Mouse (Mus musculus) cerebellum, postnatal 25 days (tissue): Measurements from ENCODE around the gene Nkx2-3.

Source experiments
- DNase-seq, 2 experiments: peaks; one replicate each; pipeline ENCODE4 v3.0.0; 2021; ENCODE audit warnings: mixed read lengths in 2 of 2

Gene Nkx2-3

DNA sequence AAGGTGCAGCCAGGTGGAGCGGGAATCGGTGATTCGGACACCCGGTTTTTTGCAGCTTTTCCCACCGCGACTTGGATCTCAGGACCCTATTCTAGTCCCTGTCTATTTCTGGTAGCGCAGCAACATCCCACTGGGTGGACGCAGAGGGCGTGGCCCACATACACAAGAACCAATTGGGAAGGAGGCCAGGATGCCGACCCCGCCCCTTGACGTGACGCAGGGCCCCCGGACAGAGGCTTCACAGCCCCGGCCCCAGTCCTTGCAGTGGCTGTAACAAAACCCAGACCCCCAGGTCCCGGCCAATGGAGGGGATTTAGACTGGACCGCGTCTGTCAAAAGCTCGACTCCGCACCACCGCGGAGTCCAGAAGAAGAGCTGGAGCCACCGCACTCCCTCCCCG, at the start of gene Nkx2-3:
Nkx2-3 (plus strand) TSS at position 275 of the 400 bp plus-strand sequence.
- DNase-seq, result peak in 1 of 2 experiments; percentile 18

DNA sequence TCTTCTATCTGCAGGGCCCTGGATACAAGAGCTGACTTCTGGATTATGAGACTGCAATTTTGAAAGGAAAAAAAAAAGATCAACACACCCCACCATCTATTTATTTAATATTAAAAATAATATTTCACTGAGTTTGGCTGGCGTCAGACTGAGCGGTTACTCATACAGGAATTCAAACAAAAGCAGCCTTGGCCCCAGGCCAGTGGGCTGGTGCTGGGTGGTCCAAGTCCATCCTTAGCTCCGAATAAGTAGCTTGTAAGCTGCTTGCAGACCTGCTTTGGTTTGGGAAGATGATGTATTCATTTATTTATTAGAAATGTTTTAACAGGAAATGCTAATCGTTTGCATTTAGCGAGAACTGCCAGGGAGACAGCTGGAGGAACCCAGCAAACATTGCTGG, 49.0 kb upstream of the Nkx2-3 start:
- DNase-seq, result no peak

DNA sequence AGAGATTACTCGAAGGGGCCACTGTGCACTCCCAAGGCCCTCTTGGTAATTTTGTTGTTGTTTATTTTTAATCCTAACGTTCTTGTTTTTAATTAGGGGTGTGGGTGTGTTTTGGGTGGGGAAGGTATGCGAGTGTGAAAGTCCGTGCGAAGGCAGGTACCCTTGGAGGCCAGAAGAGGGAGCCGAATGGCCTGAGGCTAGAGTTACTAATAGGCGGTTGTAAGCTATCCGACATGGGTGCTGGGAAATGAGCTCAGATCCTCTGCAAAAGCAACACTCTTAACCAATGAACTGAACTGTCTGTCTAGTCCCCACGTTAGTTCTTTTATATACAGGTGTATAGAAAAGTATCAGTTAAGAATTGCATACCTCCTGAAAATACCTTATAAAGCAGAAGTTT, 43.8 kb upstream of the Nkx2-3 start:
- DNase-seq, result no peak

DNA sequence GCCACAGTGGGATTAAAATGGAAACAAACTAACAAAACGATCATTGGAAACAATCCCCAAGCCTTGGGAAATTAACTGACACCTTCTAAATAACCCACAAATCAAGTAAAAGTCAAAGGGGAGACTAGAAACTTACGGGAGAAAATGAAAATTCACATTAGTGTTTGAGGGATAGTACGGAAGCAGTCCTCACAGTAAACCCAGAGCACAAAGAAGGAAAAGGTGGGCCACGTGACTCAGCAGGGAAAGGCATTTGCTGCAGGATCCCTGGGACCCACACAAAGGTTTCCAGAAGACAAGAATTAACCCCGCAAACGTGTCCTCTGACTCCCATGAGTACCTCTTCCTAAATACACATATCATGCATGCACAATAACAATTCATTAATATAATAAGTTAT, 43.0 kb upstream of the Nkx2-3 start:
- no peak for DNase-seq

DNA sequence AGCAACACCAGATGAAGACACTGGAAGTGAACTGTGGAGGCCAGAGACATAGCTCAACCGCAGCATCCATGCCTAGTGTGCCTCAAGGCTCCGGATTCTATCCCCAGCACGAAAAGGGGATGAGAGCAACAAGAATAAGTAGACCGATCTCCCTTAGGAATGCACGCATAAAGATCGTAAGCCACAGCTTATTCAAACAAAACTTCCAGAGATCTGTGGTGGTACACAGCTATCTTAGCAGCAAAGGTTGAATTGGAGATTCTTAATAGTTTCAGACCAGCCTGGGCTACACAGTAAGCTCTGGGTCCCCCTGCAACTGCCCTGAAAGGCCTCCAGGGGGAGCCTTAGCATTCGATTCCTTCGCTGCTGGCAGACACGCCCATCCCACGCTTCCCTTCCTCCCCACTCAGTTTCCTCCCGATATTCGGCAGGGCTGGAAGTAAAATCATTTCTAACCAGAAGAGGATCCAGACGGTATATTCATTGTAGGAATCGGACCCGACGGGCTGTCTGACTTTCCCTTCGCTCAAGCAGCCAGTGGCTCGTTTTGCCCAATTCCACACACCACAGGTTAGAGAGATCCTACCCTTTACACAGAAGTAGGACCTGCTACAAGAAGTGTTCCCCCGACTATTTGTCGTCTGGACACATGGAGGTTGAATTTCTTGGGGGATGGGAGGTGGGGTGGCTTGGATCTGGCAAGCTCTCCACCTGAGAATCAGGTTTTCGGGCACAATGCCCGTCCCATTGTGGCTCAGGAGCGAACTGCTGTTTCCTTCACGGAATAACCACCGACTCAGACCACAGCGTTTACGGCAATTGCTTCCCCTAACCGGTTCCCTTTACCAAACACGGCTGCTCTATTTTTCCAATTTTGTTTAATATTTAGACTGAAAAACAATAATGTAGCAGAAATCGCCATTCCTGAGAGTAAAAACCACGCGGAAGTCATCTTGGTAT, 41.0 kb upstream of the Nkx2-3 start:
- DNase-seq, result peak; percentile 67 to 81

DNA sequence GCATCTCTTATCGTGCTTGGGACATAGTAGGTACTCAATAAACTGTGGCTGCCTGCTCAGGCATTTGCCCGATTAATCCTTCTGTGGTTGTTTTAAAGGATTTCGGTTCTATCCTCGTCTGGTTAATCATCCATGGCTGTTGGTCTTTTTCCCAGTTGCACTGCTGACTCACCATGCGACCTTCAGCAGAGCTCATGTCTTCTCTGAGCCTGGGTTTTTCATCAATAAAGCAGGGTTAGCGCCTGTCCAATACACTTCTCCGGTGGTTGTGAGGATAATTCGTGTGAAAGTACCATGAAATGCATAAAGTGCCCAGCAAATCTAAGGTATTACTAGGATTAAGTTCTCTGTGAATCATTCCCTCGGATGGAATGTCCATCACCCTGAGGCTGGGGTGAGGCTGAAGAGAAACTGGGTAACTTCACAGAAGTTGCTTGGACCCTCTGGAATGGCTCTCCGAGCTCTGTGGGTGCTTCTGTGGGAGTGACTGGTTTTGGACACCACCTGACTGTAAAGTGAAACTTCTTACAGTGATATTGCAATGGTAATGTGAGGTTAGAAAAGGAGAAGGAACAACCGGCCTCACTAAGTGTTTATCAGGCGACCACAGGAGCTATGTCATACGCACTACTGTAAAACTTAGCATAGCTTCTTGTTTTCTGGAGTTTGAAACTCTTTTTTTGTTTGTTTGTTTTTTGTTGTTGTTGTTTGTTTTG, 32.9 kb upstream of the Nkx2-3 start:
- no peak for DNase-seq

DNA sequence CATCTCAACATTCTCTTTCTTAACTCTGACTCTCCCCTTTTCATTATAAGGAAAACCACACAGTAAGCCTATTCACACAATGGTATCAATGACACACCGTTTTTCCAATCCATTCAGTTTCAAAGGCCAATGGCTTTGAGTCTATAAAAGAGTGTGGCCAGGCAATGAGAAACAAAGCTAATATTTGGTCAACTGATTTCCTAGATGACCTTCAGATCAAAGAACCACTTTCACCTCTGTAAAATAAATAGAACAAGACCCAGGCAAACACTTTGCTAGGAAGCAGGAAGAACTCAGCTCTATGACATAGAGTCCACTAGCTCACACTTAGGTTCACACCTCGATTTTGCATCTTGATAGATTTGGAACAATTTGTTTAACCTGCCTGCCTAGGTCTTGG, 30.9 kb upstream of the Nkx2-3 start:
- no peak for DNase-seq

DNA sequence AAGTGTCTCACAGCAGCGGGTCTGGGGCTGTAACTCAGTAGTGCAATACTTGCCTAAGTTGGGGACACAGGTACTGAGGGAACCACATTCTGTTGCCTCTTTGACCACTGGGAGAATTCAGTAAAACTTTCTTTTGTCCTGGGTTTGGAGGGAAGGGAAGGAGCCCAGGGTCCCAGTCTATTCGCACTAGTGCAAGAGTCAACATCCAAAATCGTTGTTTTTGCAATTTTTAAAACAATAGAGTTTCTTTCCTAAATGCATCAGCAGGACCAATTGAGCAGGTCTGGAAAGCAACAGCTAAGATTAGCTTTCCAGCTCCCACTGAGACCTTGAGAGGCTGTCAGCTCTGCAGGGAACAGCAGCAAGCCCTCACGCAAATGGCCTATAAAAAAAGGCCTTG, 28.9 kb upstream of the Nkx2-3 start:
- no peak for DNase-seq

DNA sequence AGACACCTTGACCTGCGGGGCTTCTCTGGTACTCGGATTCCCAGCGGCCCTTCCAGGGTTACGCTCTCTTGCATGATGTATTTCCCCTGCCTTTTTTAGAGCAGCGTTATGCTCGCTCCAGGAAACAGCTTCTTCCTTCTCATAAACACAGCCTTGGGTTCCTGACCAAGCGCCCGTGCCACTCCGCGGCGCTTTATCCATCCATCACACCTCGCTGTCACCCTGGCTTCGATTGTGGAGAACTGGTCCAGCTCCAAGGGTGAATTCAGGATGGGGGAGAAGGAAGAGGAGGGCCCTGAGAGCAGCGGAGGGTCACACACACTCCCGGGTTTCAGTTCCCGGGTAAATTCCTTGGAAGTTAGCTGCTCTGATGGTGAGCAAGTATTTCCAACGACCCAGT, 28.5 kb upstream of the Nkx2-3 start:
- DNase-seq, result no peak

DNA sequence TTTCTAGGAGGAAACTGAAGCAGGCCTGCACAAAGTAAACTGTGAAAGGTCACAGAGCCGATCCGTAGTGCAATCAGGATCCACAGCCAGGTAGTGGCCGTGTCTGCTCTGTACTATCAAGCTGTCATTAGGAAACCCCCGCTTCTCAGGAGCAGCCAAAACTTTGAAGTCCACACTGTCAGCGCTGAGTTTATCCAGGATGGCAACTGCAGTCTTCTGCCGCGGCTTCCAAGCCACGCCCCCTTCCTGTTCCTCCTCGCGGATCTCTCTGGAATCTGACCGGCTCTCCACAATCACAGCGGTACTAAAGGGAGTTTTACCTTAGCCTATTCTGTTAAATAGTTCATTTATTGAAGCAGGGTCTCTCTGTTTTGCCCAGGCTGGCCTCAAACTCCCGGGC, 27.3 kb upstream of the Nkx2-3 start:
- DNase-seq, result no peak

DNA sequence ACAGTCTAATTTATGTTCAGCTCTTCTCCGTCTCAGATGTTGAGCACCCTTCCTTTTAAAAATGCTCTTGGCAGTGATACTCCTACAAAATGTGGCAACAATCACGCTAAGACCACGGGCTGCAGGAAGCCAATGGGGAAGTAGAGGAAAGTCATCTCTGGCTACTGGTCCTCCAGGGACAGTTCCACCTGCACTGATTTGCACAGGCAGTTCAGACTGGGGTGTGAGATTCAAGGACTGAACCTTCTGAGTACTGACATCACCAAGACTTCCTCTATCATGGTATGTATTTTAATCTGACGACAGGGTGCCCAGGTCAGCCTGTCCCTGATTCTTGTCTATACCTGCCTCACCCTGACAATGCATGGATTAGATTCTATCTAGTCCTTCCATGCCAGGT, 20.1 kb upstream of the Nkx2-3 start:
- DNase-seq, result no peak

DNA sequence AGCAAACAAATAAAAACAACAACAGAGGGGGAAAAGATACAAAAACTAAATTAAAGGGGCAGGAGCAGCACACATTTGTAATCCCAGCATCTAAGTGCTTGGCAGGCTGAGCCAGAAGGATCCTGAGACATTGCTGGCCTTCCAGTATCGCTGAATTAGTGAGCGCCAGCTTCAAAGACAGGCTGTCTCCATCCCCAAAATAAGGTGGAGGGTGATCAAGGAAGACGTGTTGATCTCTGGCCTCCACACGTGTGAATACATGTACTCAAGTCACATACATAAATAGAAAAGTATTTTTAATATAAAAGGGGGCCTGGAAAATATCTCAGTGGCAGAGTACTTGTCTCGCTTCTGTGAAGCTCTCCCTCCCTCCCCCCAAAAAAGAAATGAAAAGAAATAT, 15.1 kb upstream of the Nkx2-3 start:
- DNase-seq, result no peak

DNA sequence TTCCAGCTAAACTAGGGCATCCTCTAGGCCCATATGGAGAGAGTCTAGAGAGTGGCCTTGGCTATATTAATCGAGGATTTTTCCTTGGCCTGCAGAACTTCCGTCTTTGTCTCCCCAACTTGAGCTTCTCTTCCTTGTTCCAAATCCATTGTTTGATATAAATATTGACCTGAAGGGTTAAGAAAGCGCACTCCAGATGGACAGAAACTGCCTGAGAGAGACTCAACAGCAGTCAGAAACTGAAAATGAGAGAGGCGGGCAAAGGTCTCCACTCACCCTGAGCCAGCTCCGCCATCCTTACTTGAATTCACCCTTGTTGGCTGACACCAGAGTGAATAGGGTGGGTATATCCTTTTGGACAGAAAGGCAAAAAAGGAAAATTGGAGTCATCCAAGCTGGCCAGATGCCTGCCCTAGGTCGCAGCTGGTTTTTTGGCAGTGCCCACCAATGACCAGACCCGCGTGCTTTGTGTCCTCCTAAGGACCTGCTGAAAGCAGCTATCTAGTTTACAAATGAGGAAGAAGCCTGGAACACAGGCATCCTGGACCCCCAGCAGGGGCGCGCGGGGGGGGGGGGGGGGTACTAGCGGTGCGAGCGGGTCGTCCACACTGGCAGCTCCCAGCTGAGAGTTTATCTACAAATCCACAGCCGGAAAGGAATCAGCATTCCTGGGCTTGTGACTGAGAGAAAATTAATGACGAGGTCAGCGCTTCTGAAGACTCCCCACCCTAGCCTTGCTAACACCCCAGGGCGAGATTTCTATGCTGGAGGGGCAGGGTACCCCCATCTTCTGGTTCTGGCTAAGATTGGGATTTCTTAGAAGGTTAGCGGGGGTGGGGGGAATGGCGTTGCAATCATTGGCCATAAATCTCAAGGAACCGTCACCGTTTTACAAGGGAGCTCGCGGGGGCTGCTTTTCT, 13.1 kb upstream of the Nkx2-3 start:
- DNase-seq, result no peak

DNA sequence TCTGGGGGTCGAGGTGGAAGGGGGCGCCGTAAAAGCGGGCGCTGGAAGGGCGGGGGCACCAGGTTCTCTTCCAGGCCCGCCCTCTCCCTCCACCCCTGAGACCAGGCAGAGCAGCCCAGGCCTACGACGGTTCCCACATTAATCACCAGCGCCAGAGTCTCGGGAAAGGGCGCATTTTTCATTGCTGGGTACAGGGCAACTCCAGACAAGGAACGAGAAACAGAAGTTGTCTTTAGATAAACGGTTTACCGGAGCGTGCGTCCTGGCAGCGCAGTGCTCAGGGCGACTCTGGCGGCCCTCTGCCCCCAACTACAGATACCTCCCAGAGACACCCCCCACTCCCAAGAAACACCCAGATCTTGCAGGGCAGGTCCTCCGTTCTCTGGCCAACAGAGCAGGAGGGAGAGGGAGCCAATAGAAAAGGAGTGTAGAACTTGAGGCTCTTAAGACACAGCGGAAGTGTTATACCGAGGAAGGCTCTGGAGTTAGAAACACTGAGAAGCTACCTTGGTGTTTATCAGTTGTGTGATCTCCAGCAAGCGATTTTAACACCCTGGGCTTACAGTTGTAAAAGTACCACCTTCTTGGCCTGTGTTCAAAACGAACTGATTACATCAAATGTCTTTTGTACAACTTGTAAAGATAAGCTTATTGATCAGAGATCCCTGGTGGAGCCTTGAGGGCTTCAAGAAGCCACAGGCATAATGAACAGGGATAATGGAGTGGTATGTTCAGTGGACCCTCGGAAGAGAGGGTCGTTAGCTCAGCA, 12.2 kb upstream of the Nkx2-3 start:
- DNase-seq, result no peak

DNA sequence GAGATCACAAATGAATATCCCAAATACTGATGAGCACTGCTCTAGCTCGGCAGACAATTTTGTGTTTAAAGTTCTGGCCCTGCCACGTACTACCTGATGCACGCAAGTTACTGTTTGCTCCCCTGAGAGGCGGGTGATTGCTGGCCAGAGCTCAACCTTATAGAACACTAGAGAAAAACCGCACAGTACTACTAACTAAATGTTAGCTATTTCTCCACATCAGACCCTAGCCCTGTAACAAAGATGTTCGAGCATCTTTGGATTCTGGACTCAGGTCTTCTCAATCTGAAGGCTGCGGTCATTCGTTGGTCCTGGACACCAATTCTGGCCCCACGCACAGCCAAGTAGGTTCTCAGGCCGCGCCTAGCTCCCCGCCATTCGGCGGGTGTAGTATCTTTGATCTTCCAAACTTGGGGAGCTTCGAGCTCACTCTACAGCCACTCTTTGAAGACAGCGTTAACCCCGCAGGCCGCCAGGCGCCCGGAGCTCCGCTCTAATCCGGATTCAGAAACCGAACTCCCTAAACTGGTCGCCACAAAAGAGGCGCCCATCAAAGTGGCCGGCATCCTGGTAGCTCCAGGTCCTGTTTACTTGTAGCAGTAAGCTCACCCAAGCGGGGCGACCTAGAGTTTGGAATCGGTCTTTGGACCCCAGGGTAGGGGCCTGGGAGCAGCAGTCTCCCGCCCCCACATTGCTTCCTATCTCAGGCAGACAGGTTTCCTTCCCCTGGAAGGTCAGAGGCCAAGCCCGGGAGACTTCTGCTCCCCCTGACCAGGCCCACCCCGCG, 11.4 kb upstream of the Nkx2-3 start:
- no peak for DNase-seq

DNA sequence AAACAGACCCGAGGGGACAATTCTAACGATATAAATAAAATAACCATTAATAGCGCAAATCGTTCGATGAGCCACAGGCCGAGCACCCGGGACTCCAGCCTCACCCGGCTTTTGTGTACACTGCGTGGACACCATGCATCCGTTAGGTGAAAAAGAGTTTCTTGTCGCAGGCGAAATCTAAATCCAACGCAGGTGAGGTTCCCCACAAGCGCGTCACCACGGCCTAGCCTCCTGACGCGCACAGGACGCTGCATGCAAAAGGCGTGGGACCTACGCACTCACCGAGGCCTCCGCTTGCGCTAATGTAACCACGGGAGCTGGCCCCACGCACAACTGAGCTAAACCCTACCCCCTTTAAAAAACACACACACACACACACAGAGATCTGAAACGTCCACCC, 10.7 kb upstream of the Nkx2-3 start:
- no peak for DNase-seq

DNA sequence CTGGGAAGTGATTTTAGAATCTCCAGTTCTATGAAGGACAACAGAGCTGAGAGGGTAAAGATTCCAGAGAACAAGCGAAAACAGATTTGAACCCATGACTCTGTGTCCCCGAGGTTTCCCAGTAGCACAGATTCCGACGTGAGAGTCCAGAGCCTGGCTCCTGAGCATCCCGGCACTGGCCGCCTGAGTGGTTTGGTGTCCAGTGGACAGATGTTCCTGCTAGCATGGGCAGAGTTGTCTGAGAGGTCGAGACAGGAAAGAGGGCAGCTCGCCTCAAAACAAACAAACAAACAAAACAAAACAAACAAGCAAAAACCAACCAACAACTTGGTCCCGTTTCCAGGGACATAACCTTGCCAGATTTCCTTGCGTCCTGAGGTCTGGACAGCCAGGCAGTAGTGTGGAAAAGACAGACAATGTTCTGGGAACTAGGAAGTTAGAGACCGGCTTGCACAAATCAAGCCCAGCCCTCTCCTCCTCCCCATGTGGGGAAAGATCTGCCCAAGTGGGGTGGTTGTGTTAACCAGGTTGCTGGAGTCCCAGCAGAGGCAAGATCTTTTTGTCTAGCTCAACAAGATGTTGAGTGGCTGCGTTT, 10.0 kb upstream of the Nkx2-3 start:
- DNase-seq, result no peak

DNA sequence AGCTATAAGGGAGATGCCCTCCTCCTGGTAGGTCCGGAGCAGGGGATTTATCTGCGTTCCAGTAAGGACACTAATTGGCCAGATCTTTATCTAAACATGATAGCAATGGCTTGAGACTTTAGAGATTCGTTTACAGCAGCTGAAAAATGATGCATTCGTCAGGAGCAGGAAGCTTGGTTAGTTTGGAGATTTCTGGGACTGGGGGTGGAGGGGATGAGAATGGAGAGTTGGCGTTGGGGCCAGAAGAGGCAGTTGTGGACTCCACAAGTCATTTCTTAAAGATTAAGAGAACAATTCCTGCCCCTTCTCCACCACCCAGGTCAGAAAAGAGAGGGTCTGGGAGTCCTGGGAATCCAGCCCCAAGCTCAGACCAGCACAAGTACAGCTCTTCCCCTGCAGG, 8.6 kb upstream of the Nkx2-3 start:
- DNase-seq, result no peak

DNA sequence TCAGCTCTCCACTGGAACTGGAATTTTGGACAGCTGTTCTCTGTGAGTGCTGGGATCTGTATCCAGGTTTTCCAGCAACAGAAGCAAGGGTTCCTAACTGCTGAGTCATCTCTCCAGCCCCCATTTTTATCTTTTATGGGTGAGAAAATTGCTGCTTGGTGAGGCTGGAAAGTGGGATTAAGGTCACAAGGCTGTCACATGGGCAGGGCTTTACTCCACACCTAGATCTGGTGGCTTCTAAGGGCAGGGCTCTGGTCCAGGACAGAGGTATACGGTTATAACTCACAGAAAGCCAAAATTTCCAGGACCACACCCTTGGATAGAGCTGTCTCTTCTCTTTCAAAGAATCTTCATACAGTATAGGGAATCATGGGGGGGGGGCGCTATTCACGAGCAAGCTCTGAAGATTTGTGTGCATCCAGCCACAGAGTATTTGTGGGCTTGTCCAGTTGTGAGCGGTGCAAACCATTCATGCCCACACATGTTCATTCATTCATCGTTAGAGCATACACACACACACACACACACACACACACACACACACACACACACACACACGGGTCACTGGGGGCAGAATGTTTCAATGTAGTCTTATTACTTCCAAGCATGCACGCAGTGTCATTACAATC, 7.5 kb upstream of the Nkx2-3 start:
- DNase-seq, result no peak
